In the genomic region with DNA sequence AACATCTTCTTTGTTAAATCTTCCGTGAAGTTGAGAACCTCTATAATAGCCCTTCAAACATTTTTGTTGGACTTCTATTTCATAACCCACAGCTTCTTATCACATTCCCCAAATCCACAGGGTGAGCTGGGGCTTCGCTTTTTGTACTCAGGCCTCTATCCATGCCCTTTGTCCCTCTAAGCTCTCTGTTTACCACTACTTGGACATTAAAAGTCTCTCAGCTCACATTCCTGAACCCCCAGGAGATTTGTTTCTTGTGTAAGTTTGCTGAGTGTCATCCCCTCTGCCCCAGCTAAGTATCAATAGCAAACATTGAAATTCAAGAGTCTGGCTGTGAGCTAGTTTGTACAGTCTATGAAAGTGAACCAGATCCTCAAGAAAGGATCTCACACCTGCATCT, we compare ENCODE assay signal across 16 mouse cellular contexts.
"Had no signal": no experiment of that assay in that cellular context is flagged by ENCODE, and none has a peak within 500 bp of the region (broad histone marks: within the 10 kb centered on the region; RNA-seq: fewer than 3 reads in every experiment).

No protein-coding gene starts in this region.

- H3K9me3 ChIP-seq: limb, embryonic 12.5 days; liver, embryonic 13.5 days; lung, embryonic 15.5 days; megakaryocyte, embryonic 14.5 days; midbrain, embryonic 13.5 days had no signal

- H3K9ac ChIP-seq: limb, embryonic 12.5 days; liver, embryonic 13.5 days; liver, postnatal 0 days; lung, embryonic 15.5 days; midbrain, embryonic 13.5 days had no signal

- H3K27ac ChIP-seq: kidney, postnatal 0 days; limb, embryonic 12.5 days; liver, embryonic 13.5 days; lung, embryonic 15.5 days; macrophage; midbrain, embryonic 13.5 days had no signal

- DNase-seq: kidney, postnatal 36 days; layer of hippocampus, adult 9-11 months; layer of hippocampus, postnatal 36 days; liver; liver, embryonic 13.5 days; liver, postnatal 0 days; lung, postnatal 14 days; spleen, adult 18-20 months; thymus, adult 18-20 months; thymus, postnatal 14 days had no signal

- H3K27me3 ChIP-seq: limb, embryonic 12.5 days; liver, embryonic 13.5 days; lung, embryonic 15.5 days; megakaryocyte, embryonic 14.5 days; midbrain, embryonic 13.5 days had no signal

- H3K4me1 ChIP-seq: limb, embryonic 12.5 days; liver, embryonic 13.5 days; lung, embryonic 15.5 days; megakaryocyte, embryonic 14.5 days; midbrain, embryonic 13.5 days had no signal

- H3K36me3 ChIP-seq: limb, embryonic 12.5 days; liver, embryonic 13.5 days; lung, embryonic 15.5 days; midbrain, embryonic 13.5 days had no signal

- ATAC-seq: liver, postnatal 0 days; midbrain, embryonic 13.5 days had no signal

- H3K4me2 ChIP-seq: limb, embryonic 12.5 days; liver, embryonic 13.5 days; lung, embryonic 15.5 days; midbrain, embryonic 13.5 days had no signal

- H3K4me3 ChIP-seq: limb, embryonic 12.5 days; liver, embryonic 13.5 days; lung, embryonic 15.5 days; megakaryocyte, embryonic 14.5 days; midbrain, embryonic 13.5 days had no signal
